Mouse (Mus musculus) left cerebral cortex, adult 2 months (tissue): ENCODE data around the gene Tmem63b. TPM values are rescaled to one million over a fixed set of nuclear protein-coding genes. Genes with fewer than 3 reads are reported as not detected.
A peak's percentile ranks its signal among the peaks of the same experiment; 100 is the strongest.

ENCODE experiments used
- DNase-seq, 2 experiments: peaks; one replicate each; pipeline ENCODE4 v3.0.0; 2021 to 2022; ENCODE audit warnings: low spot score in 2 of 2, mixed read lengths in 1 of 2; ENCODE audit errors: extremely low spot score in 1 of 2
- H3K27ac ChIP-seq: fragments of 200-600 bp; 2 replicates; pipeline ENCODE4 v1.8.1; 2022
- H3K4me3 ChIP-seq: fragments of 200-600 bp; 2 replicates; pipeline ENCODE4 v1.8.1; 2022
- CTCF ChIP-seq: fragments of 200-600 bp; IDR thresholded peaks from 2 replicates; pipeline ENCODE4 v1.8.1; 2022; ENCODE audit warnings: antibody characterized with exemption, mild to moderate bottlenecking, moderate library complexity
- intact Hi-C: fragments of 180-260 bp; cut with DNase I; formaldehyde crosslinking; loops from one replicate; pipeline ENCODE4 v1.15.1; 2025
- total RNA-seq, 2 experiments: library from RNA; stranded (reverse); gene quantifications; 2 replicates each; pipeline ENCODE4 v1.2.3; 2021

Tmem63b gene
- total RNA-seq, 2 experiments from 2014 or later, result 176 to 184 TPM

DNA sequence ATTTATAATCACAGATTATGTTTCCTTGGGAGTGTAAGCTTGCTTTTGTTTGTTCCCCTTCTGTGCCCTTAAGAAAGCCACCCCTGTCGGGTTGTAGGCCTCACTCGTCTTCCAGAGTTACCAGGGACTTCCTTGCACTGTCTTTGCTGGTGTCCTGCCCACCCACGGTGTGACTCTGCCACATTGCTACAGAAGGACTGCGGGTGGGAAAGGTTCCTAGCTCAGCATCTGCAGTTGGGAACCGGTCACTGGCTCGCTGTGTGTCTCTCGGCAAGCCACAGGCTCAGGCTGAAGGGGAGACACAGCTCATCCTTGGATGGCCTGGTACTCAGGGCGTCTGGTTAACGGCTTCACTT, 14.5 kb upstream of the Tmem63b start:
- no peak for DNase-seq
- no peak overlapping the region for H3K27ac ChIP-seq
- intact Hi-C loops, result no loop called here
- H3K4me3 ChIP-seq, result no peak overlapping the region
- TF ChIP-seq CTCF, result no peak

GRCm38 (mm10) chr17:45700496-45701235, 14.0 kb upstream of the Tmem63b start:
- intact Hi-C loops, result no loop called here
- Histone ChIP-seq H3K27ac (no peak overlapping the region), H3K4me3 (no peak overlapping the region)
- TF ChIP-seq CTCF, result no peak
- no peak for DNase-seq

DNA sequence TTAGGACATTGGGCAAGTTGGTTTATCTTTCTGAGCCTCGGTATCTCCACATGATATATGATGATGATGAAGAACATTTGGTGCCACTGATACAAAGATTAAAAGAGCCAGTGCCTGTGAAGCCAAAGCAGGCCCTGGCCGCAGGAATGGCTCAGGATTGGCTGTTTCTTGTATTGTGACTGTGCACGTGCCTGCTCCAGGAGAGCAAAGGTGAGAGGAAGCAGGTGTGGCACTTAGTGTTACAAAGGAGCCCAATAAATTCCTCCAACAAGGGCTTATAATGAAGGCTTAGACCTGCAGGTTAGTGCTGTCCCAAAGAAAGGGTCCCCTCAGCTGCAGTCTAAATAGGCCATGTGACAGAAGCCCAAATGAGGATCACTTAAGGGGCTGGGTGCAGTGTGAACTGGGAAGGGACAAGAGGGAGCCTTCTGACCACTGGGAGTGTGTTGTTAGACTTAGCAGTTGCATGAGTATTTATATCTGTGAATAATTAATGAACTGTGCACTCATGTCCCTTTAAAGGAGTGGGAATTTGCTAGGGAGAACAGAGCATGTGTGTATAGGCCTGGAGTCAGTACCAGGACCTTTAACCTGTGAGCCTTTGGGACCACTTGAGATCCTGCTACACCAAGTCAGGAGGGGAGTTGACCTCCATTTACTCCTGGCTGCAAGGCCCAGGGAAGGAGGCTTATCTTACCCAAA, 12.5 kb upstream of the Tmem63b start:
- no peak for DNase-seq
- Histone ChIP-seq H3K27ac (no peak overlapping the region), H3K4me3 (no peak overlapping the region)
- intact Hi-C loops, result no loop called here
- no peak for TF ChIP-seq CTCF

DNA sequence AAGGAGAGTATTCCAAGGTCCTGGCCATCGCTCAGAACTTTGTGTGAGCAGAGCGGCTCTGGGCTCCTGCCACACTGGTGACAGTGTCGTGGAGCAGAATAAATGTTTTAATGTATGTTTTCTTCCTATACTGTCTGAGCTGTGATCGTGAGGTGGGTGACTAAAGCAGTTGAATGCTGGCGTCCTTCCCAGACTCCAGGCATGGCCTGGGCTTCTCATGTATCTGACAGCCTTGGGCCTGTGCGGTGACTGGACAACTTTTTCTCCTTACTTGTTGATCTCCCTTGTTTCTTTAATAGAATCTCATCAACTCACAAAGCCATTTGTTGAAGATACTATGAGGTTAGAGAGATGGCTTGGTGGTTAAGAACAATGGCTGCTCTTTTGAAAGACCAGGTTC, 11.7 kb upstream of the Tmem63b start:
- no peak for DNase-seq
- Histone ChIP-seq H3K27ac (no peak overlapping the region), H3K4me3 (no peak overlapping the region)
- intact Hi-C loops, result no loop called here
- no peak for TF ChIP-seq CTCF

DNA sequence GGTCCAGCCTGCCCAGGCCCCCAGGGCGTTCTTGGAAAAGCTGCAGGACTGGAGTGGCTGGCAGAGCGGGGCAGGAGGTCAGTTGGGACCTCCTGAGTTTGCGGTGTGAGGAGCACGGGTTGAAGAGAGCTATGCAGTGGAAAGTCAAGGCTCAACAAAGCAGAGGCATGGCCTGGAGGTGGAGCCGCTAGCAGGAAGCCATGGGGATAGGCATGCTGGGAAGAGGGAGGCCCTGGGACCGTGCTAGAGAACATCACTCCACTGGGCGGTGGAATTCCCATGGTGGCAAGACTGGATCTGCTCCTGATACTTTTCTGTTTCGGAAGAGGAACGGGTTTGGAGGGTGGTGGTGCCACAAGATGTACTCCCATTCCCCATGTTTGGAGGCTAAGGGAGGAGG, 10.3 kb upstream of the Tmem63b start:
- Histone ChIP-seq H3K4me3 (no peak overlapping the region), H3K27ac (no peak overlapping the region)
- intact Hi-C loops, result no loop called here
- TF ChIP-seq CTCF, result no peak
- DNase-seq, result no peak

DNA sequence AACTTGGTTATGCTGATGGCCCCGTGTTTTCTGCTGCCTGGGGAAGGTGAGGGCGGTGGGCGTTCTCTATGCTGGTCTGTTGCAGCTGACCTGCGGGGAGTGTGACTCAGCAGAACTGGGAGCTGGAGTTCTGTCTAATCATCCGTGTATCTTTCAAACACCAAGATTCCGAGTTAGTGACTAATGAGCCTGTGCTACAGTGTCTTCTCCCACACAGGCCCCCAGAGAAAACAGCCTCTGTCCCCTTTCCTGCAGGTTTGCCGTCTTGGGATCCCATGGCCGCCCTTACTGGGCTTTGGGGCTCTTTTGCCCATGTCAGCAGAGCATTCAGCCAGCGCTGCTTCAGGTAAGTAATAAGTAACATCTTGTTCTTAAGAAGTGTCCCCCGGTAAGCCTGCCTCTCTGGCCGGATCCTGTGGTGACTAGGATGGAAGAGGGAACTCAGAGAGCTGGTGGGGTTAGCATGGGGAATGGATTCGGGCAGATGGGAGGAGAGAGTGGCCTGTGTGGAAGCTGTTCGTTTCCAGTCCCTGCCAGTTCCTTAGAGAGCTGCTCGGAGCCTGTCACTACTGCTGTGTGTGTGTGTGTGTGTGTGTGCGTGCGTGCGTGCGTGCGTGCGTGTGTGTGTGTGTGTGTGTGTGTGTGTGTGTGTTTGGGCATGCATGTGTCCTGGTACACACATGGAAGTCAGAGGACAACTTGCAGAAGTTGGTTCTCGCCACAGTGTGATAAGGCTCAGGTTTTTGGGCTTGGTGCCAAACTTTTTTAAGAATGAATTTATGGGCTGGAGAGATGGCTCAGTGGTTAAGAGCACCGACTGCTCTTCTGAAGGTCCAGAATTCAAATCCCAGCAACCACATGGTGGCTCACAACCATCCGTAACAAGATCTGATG, 8.8 kb upstream of the Tmem63b start:
- TF ChIP-seq CTCF, result no peak
- Histone ChIP-seq H3K27ac (no peak overlapping the region), H3K4me3 (no peak overlapping the region)
- intact Hi-C loops, result no loop called here
- no peak for DNase-seq

DNA sequence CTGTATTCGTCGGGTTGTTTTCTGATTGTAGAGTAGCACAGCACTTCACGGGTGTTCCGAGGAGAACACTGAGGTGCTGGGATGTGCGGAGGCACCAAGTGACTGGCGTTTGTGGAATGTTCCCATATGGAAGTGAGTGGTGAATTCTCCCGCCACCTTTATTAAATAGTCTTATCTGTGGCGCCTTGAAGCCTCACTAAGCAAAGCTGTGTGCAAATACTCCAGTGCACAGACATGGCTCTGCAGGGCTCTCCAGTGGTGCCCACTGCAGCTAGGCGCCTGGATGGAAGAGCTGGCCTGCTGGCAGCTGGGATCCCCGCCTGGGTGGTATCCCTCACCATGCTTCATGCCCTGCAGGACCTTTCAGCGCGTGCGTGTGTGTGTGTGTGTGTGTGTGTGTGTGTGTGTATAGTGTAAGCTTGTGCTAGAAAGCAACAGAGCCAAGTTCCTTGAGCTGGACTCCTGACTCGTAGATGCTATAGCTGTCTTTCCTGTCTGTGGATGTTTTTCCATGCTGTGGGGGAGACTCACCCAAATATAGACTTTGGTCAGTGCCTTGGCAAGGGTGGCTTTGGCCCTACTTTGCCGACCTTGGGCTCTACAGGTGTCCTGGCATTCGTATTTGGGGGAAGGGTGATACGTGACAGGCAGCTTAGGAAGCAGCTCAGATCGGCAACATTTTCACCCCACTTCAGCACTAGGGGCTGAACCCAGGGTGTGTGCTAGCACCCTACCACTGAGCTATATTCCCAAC, 7.3 kb upstream of the Tmem63b start:
- H3K4me3 ChIP-seq, result no peak overlapping the region
- no peak for DNase-seq
- H3K27ac ChIP-seq, result no peak overlapping the region
- no peak for TF ChIP-seq CTCF
- intact Hi-C loops, result no loop called here

GRCm38 (mm10) chr17:45692159-45692558, 5.5 kb upstream of the Tmem63b start:
- Histone ChIP-seq H3K4me3 (no peak overlapping the region), H3K27ac (no peak overlapping the region)
- intact Hi-C loops, result no loop called here
- DNase-seq, result no peak
- TF ChIP-seq CTCF, result no peak

- DNase-seq, result no peak
- intact Hi-C loops, result no loop called here
- no peak for TF ChIP-seq CTCF
- H3K27ac ChIP-seq, result no peak overlapping the region
- H3K4me3 ChIP-seq, result no peak overlapping the region
Observed at GRCm38 (mm10) chr17:45690044-45690443, 3.3 kb upstream of the Tmem63b start.

DNA sequence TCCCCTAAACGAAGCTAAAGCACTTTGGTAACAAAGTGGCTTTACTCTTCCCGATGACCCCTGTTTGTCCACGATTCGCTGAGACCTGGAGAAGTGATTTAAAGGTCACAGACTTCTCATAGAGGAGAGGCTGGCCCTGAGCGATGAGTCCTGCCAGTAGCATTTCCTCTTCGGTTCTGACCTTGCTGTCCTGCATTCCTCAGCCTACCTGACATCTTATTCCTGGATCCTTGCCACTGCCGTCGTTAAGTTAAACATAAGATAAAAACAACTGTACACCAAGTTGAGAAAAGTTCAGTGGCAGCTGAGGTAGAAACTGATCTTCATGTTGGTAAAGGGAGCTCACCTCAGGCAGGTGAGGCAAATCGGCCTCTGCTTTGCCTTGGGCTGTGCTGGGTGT, 2.4 kb upstream of the Tmem63b start:
- intact Hi-C loops, result no loop called here
- H3K4me3 ChIP-seq, result no peak overlapping the region
- TF ChIP-seq CTCF, result no peak
- DNase-seq, result no peak
- H3K27ac ChIP-seq, result no peak overlapping the region

DNA sequence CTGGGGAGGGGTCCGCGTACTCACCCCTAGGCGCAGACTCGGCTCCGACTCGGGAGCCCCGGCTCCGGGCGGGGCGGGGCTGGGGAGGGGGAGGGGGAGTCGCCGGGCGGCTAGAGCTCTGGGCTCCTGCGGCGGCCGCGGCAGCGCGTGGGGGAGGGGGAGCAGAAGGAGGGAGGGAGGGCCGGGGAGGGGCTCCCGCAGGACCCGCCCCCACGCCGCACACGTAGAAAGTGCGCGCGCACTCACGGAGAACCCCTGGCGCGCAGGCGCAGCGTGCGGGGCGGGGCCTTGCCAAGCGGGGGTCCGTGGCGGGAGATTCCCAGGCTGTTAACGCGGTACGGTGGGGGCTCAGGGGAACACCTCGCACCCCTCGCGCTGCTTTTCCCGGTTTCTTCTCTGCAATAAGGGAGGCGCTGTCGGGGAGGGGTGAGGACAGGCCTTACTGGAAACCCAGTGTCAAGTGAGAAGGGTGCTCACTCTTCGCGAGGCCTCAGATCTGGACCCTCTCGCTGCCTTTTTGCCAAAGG, 549 bp downstream of the Tmem63b start, which contains the start of gene Mrpl14:
TSS of gene Mrpl14 (plus strand) at position 230 of the 527 bp plus-strand sequence.
- DNase-seq, result peak; percentile 93
- peak within 1 kb of the TSS; percentile 98 for H3K27ac ChIP-seq
- no peak for TF ChIP-seq CTCF
- peak within 1 kb of the TSS; percentile 85 for H3K4me3 ChIP-seq
- intact Hi-C loops, result no loop called here
